Mouse (Mus musculus): ENCODE results near the gene Plekhg4.

GRCm38 (mm10) chr8:105373032-105373431 is at the start of gene Plekhg4:
- TF ChIP-seq CTCF (conservative IDR thresholded peaks at IDR 0.05; ENCODE audit: low read length) (no peak), NANOG (IDR thresholded peaks at IDR 0.05; ENCODE audit: borderline replicate concordance, low read length) (no peak), POU5F1 (IDR thresholded peaks at IDR 0.05; ENCODE audit: borderline replicate concordance, low read length) (no peak)

Measured in E14TG2a.4 (cell line).